ENCODE assay signal across 12 mouse cellular contexts in the genomic region with DNA sequence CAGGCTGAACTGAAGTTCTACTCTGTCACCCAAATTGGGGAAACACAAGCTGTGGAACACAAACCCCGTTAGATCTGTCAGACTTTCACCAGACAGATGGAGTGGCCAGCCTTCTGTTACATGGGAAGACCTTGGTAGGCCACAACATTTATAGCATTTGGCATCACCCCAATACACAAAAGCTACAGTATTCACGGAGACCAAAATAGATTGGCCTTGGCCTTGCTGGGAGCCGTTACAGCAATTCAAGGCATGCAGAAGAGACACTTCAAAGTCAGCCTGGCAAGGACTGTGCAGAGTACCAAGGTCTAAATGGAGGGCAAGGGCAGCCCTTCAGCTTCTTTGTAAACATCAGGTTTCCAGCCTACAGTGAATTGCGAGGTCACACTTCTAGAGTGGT.
DNase-seq lines count a peak whose midpoint lies in the region; ATAC-seq and TF ChIP-seq lines count a peak whose summit lies in the region.
"Had no signal": no experiment of that assay in that cellular context is flagged by ENCODE, and none has a peak within 500 bp of the region (broad histone marks: within the 10 kb centered on the region; RNA-seq: fewer than 3 reads in every experiment).

No protein-coding gene starts in this region.

- no peak overlapping the region for H3K4me3 ChIP-seq in forebrain, postnatal 0 days (ENCODE audit: low read depth, low read length)
- no peak overlapping the region for H3K4me3 ChIP-seq in forebrain, embryonic 15.5 days
- no peak overlapping the region for H3K4me3 ChIP-seq in heart, adult 2 months
- H3K4me3 ChIP-seq in lung, embryonic 15.5 days = no peak overlapping the region
- H3K4me3 ChIP-seq in hindbrain, embryonic 12.5 days = no peak overlapping the region
- H3K4me3 ChIP-seq: limb, embryonic 12.5 days; midbrain, embryonic 12.5 days had no signal

- H3K36me3 ChIP-seq in forebrain, postnatal 0 days (ENCODE audit: insufficient read depth) = no peaks in the 10 kb centered on the region
- H3K36me3 ChIP-seq in forebrain, embryonic 15.5 days = no peaks in the 10 kb centered on the region
- peaks cover 8% of the 10 kb centered on the region for H3K36me3 ChIP-seq in heart, adult 2 months (ENCODE audit: control insufficient read depth, insufficient read depth, low read length)
- H3K36me3 ChIP-seq in lung, embryonic 15.5 days = no peaks in the 10 kb centered on the region
- H3K36me3 ChIP-seq in hindbrain, embryonic 12.5 days = no peaks in the 10 kb centered on the region
- H3K36me3 ChIP-seq: limb, embryonic 12.5 days; midbrain, embryonic 12.5 days had no signal

- H3K79me2 ChIP-seq in heart, adult 2 months (replicated peaks; ENCODE audit: control insufficient read depth, insufficient read depth, low read length) = no peaks in the 10 kb centered on the region

- 0 out of 2 replicates have a peak, but pooled peaks have one; percentile 67 for TF ChIP-seq EP300 in heart, adult 2 months (IDR thresholded peaks at IDR 0.05; ENCODE audit: insufficient read depth, low read depth, low read length)

- ATAC-seq in forebrain, postnatal 0 days = peak; percentile 56; the same call in 1 of the 2 replicates
- no peak for ATAC-seq in forebrain, embryonic 15.5 days (replicated peaks)
- peak; percentile 52; the same call in 1 of the 2 replicates for ATAC-seq in lung, embryonic 15.5 days (ENCODE audit: borderline replicate concordance, extremely low read depth, low FRiP score, low TSS enrichment)
- ATAC-seq in hindbrain, embryonic 12.5 days (ENCODE audit: low FRiP score) = no peak
- ATAC-seq in megakaryocyte-erythroid progenitor cell, adult 5-6 weeks (replicated peaks; ENCODE audit: low FRiP score, low TSS enrichment, poor library complexity, severe bottlenecking) = no peak

- H3K9ac ChIP-seq in forebrain, postnatal 0 days = no peak overlapping the region
- no peak overlapping the region for H3K9ac ChIP-seq in forebrain, embryonic 15.5 days (replicated peaks)
- peak overlapping the region; percentile 39; the same call in 1 of the 2 replicates for H3K9ac ChIP-seq in heart, adult 2 months (ENCODE audit: low read depth, low read length)
- no peak overlapping the region for H3K9ac ChIP-seq in lung, embryonic 15.5 days
- no peak overlapping the region for H3K9ac ChIP-seq in hindbrain, embryonic 12.5 days
- H3K9ac ChIP-seq: limb, embryonic 12.5 days; midbrain, embryonic 12.5 days had no signal

- H3K27me3 ChIP-seq in forebrain, postnatal 0 days (ENCODE audit: insufficient read depth, low read length) = no peaks in the 10 kb centered on the region
- H3K27me3 ChIP-seq in forebrain, embryonic 15.5 days = no peaks in the 10 kb centered on the region
- no peaks in the 10 kb centered on the region for H3K27me3 ChIP-seq in heart, adult 2 months (ENCODE audit: control insufficient read depth, insufficient read depth, low read length)
- H3K27me3 ChIP-seq in lung, embryonic 15.5 days = no peaks in the 10 kb centered on the region
- H3K27me3 ChIP-seq in hindbrain, embryonic 12.5 days = no peaks in the 10 kb centered on the region
- H3K27me3 ChIP-seq: limb, embryonic 12.5 days; midbrain, embryonic 12.5 days had no signal

- intact Hi-C loops in heart, adult 2 months (cut with DNase I) = no loop called here

- H3K9me3 ChIP-seq in forebrain, postnatal 0 days (ENCODE audit: low read length) = no peaks in the 10 kb centered on the region
- H3K9me3 ChIP-seq in forebrain, embryonic 15.5 days = no peaks in the 10 kb centered on the region
- H3K9me3 ChIP-seq in lung, embryonic 15.5 days = no peaks in the 10 kb centered on the region
- H3K9me3 ChIP-seq in hindbrain, embryonic 12.5 days (replicated peaks) = no peaks in the 10 kb centered on the region
- H3K9me3 ChIP-seq: limb, embryonic 12.5 days; midbrain, embryonic 12.5 days had no signal

- TF ChIP-seq POLR2A in heart, adult 2 months (IDR thresholded peaks at IDR 0.05; ENCODE audit: insufficient read depth, low read depth, low read length) = no peak

- DNase-seq in forebrain, postnatal 0 days = no peak
- DNase-seq in adrenal gland, adult 8-10 months = peak; percentile 86
- peak in 1 of 2 experiments; percentile 55 for DNase-seq in heart, adult 2 months
- DNase-seq in layer of hippocampus, postnatal 36 days = no peak
- DNase-seq: kidney, adult 8-10 months; right cerebral cortex, adult 18-20 months had no signal

- H3K4me2 ChIP-seq in forebrain, postnatal 0 days (ENCODE audit: low read depth) = no peak overlapping the region
- H3K4me2 ChIP-seq in forebrain, embryonic 15.5 days (replicated peaks) = no peak overlapping the region
- no peak overlapping the region for H3K4me2 ChIP-seq in lung, embryonic 15.5 days
- no peak overlapping the region for H3K4me2 ChIP-seq in hindbrain, embryonic 12.5 days (replicated peaks)
- H3K4me2 ChIP-seq: limb, embryonic 12.5 days; midbrain, embryonic 12.5 days had no signal

- 51% methylated on average over 4 of the region's 4 CpGs for WGBS in forebrain, postnatal 0 days
- 66% methylated on average over 4 of the region's 4 CpGs for WGBS in forebrain, embryonic 15.5 days
- 42% methylated on average over 4 of the region's 4 CpGs for WGBS in heart, adult 2 months
- 29% methylated on average over 4 of the region's 4 CpGs for WGBS in lung, embryonic 15.5 days
- WGBS in hindbrain, embryonic 12.5 days = 88% methylated on average over 4 of the region's 4 CpGs

- no peak for TF ChIP-seq CTCF in forebrain, postnatal 0 days (IDR thresholded peaks at IDR 0.05; ENCODE audit: low read depth)
- no peak for TF ChIP-seq CTCF in heart, adult 2 months (IDR thresholded peaks at IDR 0.05)

- H3K27ac ChIP-seq in forebrain, postnatal 0 days (ENCODE audit: low read depth, low read length) = no peak overlapping the region
- H3K27ac ChIP-seq in forebrain, embryonic 15.5 days (replicated peaks) = no peak overlapping the region
- H3K27ac ChIP-seq in heart, adult 2 months = peak overlapping the region; percentile 78
- no peak overlapping the region; the same call in 1 of the 2 replicates for H3K27ac ChIP-seq in lung, embryonic 15.5 days
- no peak overlapping the region for H3K27ac ChIP-seq in hindbrain, embryonic 12.5 days
- H3K27ac ChIP-seq: limb, embryonic 12.5 days; midbrain, embryonic 12.5 days had no signal

- H3K4me1 ChIP-seq in forebrain, postnatal 0 days (ENCODE audit: insufficient read depth) = no peaks in the 10 kb centered on the region
- no peaks in the 10 kb centered on the region for H3K4me1 ChIP-seq in forebrain, embryonic 15.5 days
- peaks cover 3% of the 10 kb centered on the region; the same call in 1 of the 2 replicates for H3K4me1 ChIP-seq in heart, adult 2 months (ENCODE audit: control insufficient read depth, insufficient read depth, low read length)
- peaks cover 7% of the 10 kb centered on the region; the same call in 1 of the 2 replicates for H3K4me1 ChIP-seq in lung, embryonic 15.5 days
- no peaks in the 10 kb centered on the region for H3K4me1 ChIP-seq in hindbrain, embryonic 12.5 days
- H3K4me1 ChIP-seq: limb, embryonic 12.5 days; midbrain, embryonic 12.5 days had no signal

Comparison
In these comparisons a context has a peak if more than half of its experiments do, and no peak if none do; other contexts are left out.
1. ATAC-seq: peak in forebrain, postnatal 0 days (single experiment) and lung, embryonic 15.5 days (single experiment); none in forebrain, embryonic 15.5 days (single experiment), hindbrain, embryonic 12.5 days (single experiment) and megakaryocyte-erythroid progenitor cell, adult 5-6 weeks (single experiment).